Mouse (Mus musculus) brain, embryonic 14.5 days (tissue): ENCODE results near the gene Il20rb. TPM values are rescaled to one million over a fixed set of nuclear protein-coding genes. Genes with fewer than 3 reads are reported as not detected.

Experiments used
- DNase-seq: peaks from one replicate; pipeline ENCODE4 v3.0.0-alpha.2; 2011; ENCODE audit warnings: low read depth
- CTCF ChIP-seq: fragments of 200-500 bp; IDR thresholded peaks from 2 replicates; pipeline ENCODE4 v1.5.1; 2012; ENCODE audit warnings: inconsistent platforms, mild to moderate bottlenecking, moderate library complexity, borderline replicate concordance; ENCODE audit not compliant: insufficient read depth, insufficient read length; ENCODE audit errors: extremely low read depth
- POLR2A ChIP-seq: fragments of 200-500 bp; IDR thresholded peaks from 2 replicates; pipeline ENCODE4 v1.6.1; 2012; ENCODE audit warnings: mild to moderate bottlenecking, inconsistent platforms, borderline replicate concordance; ENCODE audit not compliant: poor library complexity, insufficient read depth, insufficient read length, severe bottlenecking; ENCODE audit errors: extremely low read depth
- polyA plus RNA-seq: library from polyadenylated mRNA; depleted of rRNA; stranded (reverse); fragments of >200 nt; gene quantifications from 2 replicates; pipeline ENCODE4 v1.2.3, GENCODE M21; 2012

Il20rb gene
- polyA plus RNA-seq, 1 experiment, result 2.2 TPM

GRCm38 (mm10) chr9:100465380-100465779, 21.2 kb downstream of the Il20rb start:
- TF ChIP-seq CTCF, result no peak
- TF ChIP-seq POLR2A, result no peak
- DNase-seq, result no peak

- TF ChIP-seq CTCF, result no peak
- TF ChIP-seq POLR2A, result no peak
Measured at GRCm38 (mm10) chr9:100463771-100464170, 22.8 kb downstream of the Il20rb start.

GRCm38 (mm10) chr9:100462098-100462497, 24.5 kb downstream of the Il20rb start:
- DNase-seq, result no peak
- TF ChIP-seq POLR2A, result no peak
- TF ChIP-seq CTCF, result no peak

More at GRCm38 (mm10) chr9:100463771-100464170, 22.8 kb downstream of the Il20rb start:
- DNase-seq, result no peak

GRCm38 (mm10) chr9:100461671-100462070, 24.9 kb downstream of the Il20rb start:
- DNase-seq, result peak; percentile 73
- no peak for TF ChIP-seq POLR2A
- no peak for TF ChIP-seq CTCF

- TF ChIP-seq CTCF (no peak), POLR2A (no peak)
- no peak for DNase-seq
Measured at GRCm38 (mm10) chr9:100460203-100460602, 26.4 kb downstream of the Il20rb start.

- DNase-seq, result no peak
- TF ChIP-seq CTCF (no peak), POLR2A (no peak)
Measured at GRCm38 (mm10) chr9:100457971-100458681, 28.5 kb downstream of the Il20rb start.

- no peak for DNase-seq
- TF ChIP-seq CTCF (no peak), POLR2A (no peak)
Measured at GRCm38 (mm10) chr9:100454664-100454993, 32.0 kb downstream of the Il20rb start.

- peak; percentile 86 for TF ChIP-seq CTCF
- no peak for TF ChIP-seq POLR2A
- DNase-seq, result peak; percentile 90
Measured at GRCm38 (mm10) chr9:100453944-100454663, 32.5 kb downstream of the Il20rb start.

GRCm38 (mm10) chr9:100452432-100452831, 34.2 kb downstream of the Il20rb start:
- DNase-seq, result no peak
- TF ChIP-seq CTCF (no peak), POLR2A (no peak)

GRCm38 (mm10) chr9:100446059-100446686, 40.4 kb downstream of the Il20rb start:
- peak; percentile 90 for DNase-seq
- TF ChIP-seq POLR2A (no peak), CTCF (peak; percentile 97)

GRCm38 (mm10) chr9:100440111-100440790, 46.3 kb downstream of the Il20rb start:
- DNase-seq, result peak; percentile 96
- no peak for TF ChIP-seq CTCF
- TF ChIP-seq POLR2A, result no peak

- no peak for TF ChIP-seq CTCF
- TF ChIP-seq POLR2A, result no peak
- peak; percentile 93 for DNase-seq
Measured at GRCm38 (mm10) chr9:100439481-100439880, 47.1 kb downstream of the Il20rb start.

- no peak for TF ChIP-seq CTCF
- TF ChIP-seq POLR2A, result no peak
- peak; percentile 28 for DNase-seq
Measured at GRCm38 (mm10) chr9:100438994-100439393, 47.6 kb downstream of the Il20rb start.
